Mouse (Mus musculus) testis, postnatal 10 days (tissue): ENCODE results near the gene Cox20.
A peak's percentile ranks its signal among the peaks of the same experiment; 100 is the strongest.

ENCODE experiments used
- DNase-seq: peaks from one replicate; pipeline ENCODE4 v3.0.0; 2021; ENCODE audit warnings: low spot score

Gene Cox20

DNA sequence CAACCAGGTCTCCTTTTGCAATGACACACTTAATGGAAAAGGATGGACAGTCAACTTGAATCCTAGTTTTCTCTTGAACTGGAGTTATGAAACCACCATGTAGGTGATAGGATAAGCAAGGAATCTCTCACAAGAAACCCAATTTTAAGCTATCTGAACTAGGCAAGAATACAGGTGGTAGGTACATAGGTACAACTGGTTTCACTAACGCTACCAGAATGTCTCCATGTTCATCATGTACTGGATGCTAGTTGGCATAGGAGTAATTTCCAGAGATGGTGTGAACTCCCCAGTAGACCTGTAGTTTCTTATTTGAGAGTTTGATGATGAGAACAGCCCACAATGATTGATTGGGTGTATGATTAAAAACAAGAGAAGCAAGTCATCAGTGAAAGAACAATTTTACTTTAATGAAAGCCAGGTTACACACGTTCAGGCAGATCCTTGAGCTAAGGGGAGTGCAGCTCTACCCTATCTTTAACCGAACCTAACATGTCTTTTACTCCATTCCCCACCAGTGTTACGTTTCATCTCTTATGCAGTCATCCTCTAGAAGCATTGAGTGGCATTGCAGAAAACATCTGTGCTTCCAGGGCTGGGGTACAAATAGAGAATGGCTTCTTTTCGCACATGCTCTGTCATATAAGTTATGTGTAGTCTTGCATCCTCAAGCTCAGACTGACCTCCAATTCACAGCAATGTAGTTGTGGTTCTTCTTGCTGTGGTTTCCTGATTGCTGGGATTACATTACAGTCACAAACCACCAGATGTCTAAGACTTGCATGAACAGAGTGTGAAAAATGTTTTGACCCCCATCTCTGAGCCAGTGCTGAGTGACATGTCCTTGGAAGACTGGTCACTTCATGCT is 2.0 kb downstream of the Cox20 start:
- no peak for DNase-seq

GRCm38 (mm10) chr1:178321730-178322357 is 2.9 kb downstream of the Cox20 start:
- no peak for DNase-seq

DNA sequence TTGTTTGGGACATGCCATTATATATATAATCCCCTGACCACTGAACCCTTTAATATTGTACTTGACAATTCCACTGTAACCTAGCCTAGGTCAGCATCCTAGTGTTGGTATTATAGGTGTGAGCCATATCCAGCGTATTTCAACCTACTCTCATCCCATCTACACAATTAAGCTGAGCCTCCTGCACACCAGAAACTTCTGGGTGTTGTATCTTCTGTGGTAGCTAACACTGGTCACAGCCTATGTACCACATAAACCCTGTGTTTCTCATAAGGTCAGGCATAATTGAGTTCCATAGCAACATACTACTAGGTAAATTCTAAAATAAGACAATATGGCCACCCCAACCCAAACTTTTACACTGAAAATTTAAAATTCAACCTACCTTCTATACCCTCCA is 4.3 kb downstream of the Cox20 start:
- DNase-seq: no peak

DNA sequence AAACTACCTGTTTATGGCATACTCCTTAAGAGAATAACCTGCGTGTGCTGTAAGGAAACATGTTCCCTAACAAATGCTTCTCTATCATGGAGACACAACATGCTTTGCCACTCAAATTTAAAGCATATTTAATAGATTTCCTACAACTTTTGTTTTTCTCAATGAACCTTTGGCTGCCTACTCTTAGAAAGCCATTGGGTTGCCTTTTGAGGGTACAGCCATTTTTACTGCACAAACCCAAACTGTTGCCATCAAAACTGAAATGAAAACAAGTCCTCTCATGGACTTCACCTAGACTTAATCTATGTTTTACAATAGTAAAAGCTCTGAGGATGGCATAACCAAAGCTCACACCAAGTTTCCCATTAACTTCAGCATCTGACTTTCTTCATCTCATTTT is 5.6 kb downstream of the Cox20 start:
- no peak for DNase-seq

GRCm38 (mm10) chr1:178326357-178326756 is 7.4 kb downstream of the Cox20 start:
- DNase-seq: no peak

GRCm38 (mm10) chr1:178326950-178327349 is 8.0 kb downstream of the Cox20 start:
- no peak for DNase-seq

GRCm38 (mm10) chr1:178329017-178329416 is 10.1 kb downstream of the Cox20 start:
- no peak for DNase-seq

DNA sequence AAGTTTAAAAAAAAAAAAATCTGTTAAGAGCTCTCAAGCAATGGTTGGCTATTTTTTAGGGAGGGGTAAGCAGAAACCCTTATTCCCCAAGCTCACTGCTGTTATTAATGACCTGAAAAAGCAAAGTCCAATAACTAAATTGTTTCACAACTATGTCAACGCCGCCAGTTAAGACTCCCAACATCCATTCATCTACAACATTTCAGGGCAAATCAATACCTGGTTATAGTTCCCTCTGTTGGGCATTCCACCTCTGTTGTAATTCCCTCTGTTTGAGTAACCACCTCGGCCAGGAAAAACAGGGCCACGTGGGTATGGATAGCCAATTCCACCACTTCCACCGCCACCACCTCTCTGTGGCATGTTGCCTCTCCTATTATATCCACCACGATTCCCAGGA is 11.0 kb downstream of the Cox20 start:
- no peak for DNase-seq

GRCm38 (mm10) chr1:178335860-178336261 is 16.9 kb downstream of the Cox20 start:
- no peak for DNase-seq

- peak; percentile 98 for DNase-seq
Observed at GRCm38 (mm10) chr1:178336289-178336775, 17.4 kb downstream of the Cox20 start.

DNA sequence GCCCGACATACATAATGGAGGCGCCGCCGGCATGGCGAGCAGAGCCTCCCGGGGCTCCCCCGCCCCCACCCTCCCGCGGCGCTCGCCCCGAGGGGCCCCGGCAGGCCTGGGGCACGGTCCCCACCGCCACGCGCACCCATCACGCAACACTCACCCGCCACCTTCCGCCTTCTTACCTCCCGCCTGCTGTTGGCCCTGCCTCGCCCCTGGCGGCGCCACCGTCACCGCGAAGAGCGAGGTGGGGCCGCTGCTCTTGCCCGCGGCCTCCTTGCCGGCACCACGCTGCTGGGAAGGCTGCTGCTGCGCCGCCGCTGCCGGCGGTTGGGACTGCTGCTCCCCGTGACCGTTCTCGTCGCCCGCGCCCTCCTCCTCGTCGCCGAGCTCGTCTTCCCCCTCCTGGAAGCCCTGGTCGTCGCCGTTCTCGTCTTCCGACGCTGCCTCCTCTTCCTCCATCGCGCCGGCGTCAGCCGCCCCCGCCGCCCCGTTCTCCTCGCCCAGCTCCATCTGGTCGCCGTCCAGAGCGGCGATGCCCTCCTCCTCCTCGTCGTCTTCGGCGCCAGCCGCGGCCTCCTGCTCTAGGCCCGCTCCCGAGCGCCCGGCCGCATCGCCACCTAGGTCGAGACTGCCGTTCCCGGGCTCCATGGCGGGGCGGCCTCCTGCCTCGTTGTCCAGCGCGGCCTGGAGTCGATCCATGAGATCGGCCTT is 18.0 kb downstream of the Cox20 start:
- peak; percentile 71 for DNase-seq

DNA sequence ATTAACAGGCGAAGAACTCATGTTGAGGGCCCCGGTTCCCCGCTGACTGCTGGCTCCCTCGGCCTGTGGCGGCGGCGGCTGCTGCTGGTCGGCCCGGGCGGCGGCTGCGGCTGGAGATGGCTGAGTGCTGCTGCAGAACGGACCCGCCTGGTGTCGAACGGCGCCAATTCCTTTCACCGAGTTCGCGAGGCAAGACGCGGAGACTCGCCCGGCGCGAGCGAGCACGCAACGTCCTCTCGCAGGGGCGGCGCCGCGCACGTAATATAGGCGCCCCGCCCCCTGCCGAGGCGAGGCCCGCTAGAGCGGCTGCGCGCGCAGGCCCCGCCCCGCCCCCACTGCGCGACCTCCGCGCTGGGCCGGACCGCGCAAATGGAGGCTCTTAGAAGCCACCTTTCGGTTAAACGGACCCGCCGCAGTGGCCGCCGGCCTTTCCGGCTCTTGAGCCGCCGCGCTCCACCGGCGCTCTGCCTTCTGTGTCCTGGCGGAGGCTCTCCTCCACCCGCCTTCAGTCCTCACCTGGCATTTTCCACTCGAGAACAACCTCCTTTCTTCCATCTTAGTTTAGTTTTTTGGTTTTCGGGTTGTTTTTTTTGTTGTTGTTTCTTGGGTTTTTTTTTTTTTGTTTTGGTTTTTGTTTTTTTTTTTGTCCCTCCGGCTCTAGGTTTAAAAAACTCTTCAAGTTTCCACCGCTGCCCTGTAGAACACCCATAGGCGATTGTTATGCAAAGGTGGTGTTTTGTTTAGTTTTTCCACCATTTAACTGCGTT is 18.8 kb downstream of the Cox20 start, which contains the start of gene Hnrnpu:
Gene Hnrnpu (minus strand): TSS at position 247 of the 767 bp plus-strand sequence.
- DNase-seq: peak; percentile 98

DNA sequence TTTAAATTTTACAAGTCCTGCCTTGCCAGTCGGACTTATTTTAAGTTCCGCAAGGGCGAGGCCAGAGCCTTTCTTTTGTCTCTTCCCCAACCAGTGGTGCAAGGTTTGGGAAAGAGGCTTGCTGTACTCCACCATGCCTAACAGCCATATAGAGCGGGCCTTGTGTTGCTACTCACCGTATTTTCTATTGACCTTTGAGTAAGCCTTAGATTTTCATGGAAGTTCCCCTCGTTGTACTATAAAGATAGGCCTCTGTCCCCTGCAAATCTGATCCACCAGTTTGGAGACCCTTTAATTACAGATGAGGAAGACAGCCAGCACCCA is 19.4 kb downstream of the Cox20 start:
- DNase-seq: no peak

DNA sequence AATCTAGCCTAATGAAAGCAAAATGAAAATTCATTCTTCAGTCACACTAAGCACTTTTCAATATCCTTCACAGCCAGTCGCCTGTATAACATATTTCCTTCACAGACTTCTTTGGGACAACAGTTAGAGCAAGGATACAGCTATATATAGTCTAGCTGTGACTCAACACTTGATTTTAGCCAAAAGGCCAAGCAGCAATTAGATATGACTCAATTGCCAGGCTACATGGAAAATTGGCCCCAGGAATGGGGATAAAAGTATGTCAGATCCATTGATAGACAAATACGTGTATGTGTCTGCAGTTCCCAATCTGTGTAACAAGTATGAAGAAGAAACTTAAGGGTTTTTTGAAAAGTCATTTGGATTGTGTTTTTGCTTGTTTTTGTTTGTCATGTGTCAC is 21.3 kb downstream of the Cox20 start:
- DNase-seq: no peak

GRCm38 (mm10) chr1:178341435-178341834 is 22.5 kb downstream of the Cox20 start:
- peak; percentile 13 for DNase-seq

DNA sequence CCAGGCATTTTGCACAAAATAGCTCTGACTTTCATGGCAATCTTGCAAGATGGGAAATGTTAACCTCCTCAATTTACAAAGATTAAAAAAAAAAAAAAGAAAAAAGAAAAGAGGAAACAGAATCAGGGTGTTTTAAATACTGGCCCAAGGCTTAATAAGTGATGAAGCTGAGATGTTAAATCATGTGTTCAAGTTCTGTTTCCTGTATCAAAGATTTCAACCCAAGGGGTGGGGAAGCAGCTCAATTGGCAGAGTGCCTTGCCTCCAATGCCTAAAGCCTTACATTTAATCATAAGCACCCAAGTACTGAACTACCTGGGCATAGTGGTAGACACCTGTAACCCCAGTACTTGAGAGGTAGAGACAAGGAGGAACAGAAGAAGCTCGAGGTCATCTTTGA is 23.1 kb downstream of the Cox20 start:
- DNase-seq: no peak

- peak; percentile 30 for DNase-seq
Observed at GRCm38 (mm10) chr1:178342612-178343011, 23.7 kb downstream of the Cox20 start.

- peak; percentile 19 for DNase-seq
Observed at GRCm38 (mm10) chr1:178344071-178344805, 25.3 kb downstream of the Cox20 start.

GRCm38 (mm10) chr1:178350792-178351191 is 31.9 kb downstream of the Cox20 start:
- no peak for DNase-seq

GRCm38 (mm10) chr1:178351643-178352042 is 32.7 kb downstream of the Cox20 start:
- no peak for DNase-seq

- DNase-seq: peak; percentile 68
Observed at GRCm38 (mm10) chr1:178354576-178354975, 35.6 kb downstream of the Cox20 start.
